Mouse (Mus musculus) NIH3T3 (cell line): ENCODE measurements around the gene Tas1r1.

Source experiments
- DNase-seq: peaks from one replicate; pipeline ENCODE4 v3.0.0-alpha.2; 2012; ENCODE audit warnings: low read depth

The Tas1r1 gene

DNA sequence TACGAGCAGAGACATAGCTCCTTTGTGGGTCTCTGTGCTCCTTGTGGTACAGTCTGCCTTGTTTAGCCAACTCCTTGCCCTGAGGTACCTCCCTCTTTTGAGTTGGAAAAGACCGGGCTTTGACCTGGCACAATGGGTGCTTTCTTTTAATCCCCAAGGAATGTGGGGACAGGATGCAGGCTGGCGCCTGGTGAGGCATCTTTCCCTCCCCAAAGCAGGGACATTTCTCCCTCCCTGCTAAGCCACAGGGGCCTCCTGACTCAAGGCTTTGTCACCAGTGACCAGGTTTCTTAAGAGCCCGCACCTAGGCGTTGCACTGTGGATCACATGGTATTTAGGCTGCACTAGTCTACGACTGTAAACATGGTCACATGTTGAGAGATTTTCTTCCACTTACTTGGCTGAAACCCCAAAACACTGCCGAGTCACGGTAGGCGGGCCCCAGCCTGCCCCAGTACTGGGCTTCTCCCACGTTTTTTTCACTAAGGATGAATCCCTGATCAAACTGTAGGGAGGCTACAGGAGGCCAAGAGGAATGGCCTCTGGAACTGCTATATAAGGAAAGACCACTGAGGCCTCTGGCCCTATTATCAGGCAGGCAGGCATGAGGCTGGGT, 28.2 kb downstream of the Tas1r1 start:
- peak; percentile 86 for DNase-seq

DNA sequence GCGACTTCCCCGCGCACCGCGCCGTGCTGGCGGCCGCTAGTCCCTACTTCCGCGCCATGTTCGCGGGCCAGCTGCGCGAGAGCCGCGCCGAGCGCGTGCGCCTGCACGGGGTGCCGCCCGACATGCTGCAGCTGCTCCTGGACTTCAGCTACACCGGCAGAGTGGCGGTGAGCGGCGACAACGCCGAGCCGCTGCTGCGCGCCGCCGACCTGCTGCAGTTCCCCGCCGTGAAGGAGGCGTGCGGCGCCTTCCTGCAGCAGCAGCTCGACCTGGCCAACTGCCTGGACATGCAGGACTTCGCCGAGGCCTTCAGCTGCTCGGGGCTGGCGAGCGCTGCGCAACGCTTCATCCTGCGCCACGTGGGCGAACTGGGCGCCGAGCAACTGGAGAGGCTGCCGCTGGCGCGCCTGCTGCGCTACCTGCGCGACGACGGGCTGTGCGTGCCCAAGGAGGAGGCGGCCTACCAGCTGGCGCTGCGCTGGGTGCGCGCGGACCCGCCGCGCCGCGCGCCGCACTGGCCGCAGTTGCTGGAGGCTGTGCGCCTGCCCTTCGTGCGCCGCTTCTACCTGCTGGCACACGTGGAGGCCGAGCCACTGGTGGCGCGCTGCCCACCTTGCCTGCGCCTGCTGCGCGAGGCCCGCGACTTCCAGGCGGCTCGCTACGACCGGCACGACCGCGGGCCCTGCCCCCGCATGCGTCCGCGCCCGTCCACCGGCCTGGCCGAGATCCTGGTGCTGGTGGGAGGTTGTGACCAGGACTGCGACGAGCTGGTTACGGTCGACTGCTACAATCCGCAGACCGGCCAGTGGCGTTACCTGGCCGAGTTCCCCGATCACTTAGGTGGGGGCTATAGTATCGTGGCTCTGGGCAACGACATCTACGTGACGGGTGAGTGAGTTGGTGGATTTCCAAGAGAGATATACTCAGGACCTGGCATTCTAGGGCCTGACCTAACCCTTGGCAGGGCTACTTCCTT, 29.0 kb downstream of the Tas1r1 start:
- peak; percentile 69 for DNase-seq

DNA sequence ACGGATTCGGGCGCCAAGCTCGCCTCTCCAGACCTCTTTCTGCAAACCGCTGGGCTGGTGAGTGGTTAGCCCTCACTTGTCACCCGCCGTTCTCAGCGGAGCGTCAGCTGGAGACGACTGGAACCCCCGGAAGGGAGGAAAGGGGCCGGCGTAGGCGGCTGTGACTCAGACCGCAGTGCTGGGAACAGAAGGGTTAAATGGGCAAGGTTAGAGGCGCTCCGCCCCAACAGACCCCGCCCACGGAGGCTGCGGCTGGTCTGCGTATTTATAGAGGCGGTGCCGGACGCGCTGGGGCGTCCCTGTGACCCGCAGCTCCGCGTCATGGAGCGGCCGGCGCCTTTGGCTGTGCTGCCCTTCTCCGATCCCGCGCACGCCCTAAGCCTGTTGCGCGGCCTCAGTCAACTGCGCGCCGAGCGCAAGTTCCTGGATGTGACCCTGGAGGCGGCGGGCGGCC, 29.7 kb downstream of the Tas1r1 start, which contains the start of gene Klhl21:
Klhl21 (plus strand) TSS at position 182 of the 454 bp plus-strand sequence.
- peak; percentile 95 for DNase-seq

DNA sequence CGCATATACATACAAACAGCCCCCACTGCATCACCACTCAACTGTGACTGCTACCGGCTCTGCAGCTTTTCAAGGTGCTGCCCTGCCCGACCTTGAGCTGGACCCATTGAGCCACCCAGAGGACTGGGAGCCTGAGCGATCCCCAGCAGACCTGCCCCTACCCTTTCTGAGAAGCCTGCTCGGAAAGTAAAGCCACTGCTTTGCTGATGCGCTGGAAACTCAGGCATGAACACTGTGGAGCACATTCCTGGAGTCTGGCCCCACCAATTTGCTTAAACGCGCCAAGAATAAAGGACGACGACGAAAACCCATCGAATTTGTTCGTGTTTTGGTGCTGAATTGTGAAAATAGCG, 30.2 kb downstream of the Tas1r1 start:
- DNase-seq = peak; percentile 23

DNA sequence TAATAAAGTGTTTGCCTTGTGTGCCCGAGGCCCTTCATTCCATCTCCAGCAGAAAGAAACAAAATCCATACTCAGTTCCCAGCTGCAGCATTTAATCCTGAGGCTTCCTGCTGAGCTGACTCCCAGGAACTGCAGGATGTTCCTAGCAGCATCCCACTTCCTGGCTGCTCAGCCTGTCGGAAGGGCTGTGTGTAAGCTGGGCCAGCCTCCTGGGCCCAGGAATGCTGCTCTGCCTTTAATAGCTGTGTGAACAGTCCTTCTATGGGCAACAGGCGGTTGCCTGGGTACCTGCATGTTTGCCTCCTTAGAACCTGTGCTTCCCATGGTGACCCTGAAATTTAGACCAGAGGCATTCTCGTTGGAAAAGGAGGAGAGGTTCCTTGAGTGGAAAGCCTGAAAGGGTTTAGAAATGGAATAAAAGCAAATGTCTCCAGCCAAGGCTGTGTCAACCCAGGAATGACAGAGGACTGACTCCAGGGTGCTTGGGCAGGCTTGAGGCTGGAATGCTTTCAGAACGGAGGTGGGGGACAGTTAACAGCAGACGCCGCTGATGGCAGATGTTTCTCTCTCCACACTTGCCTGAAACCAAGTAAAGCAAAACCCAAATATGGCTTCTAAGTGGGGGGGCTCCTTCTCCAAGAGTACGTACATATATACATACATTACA, 30.8 kb downstream of the Tas1r1 start:
- peak; percentile 72 for DNase-seq

DNA sequence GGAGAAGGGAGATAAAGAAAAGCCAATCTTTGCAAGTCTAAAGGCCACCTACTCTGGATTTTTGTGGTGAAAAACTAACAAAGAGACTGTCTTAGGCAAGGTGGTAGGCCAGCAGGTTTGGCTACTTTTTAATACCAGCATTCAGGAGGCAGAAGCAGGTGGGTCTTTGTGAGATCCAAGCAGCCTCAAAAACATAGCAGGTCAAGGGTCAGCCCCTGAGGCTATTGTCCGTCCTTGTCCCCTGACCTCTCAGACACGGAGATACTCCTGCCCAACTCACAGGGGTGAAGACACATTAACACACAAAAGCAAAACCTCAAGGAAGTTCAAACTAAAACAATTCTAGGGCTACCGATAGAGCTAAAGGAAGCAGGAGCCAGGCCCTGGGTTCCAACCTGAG, 31.6 kb downstream of the Tas1r1 start:
- no peak for DNase-seq

DNA sequence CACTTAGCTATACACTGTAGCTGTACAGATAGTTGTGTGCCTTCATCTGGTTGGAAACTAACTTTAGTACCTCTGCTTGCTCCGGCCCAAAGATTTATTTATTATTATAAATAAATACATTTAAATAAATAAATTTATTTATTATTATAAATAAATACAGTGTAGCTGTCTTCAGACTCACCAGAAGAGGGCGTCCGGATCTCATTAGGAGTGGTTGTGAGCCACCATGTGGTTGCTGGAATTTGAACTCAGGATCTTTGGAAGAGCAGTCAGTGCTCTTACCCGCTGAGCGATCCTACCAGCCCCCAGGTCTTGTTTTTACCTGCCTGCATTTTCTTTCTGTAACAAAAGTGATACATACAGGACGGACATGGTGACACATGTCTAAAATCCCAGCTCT, 32.2 kb downstream of the Tas1r1 start:
- DNase-seq = peak; percentile 31

DNA sequence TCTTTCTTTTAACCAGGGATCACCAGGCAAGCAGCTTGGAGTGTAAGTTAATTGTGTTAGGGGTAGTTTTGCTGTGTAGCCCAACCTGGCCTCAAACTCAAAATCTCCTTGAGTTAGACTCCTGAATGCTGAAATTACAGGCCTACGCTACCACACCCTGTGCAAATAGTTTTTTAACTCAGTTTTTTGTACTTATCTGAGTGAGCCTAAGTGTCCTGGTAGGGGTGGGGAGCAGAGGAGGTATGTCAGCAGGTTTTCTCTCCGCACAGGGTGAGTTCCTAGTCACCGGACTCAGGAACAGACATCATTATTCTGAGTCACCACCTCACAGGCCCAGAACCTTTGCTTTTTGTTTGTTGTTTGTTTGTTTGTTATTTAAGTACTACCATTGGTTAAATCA, 36.3 kb downstream of the Tas1r1 start:
- DNase-seq = no peak

DNA sequence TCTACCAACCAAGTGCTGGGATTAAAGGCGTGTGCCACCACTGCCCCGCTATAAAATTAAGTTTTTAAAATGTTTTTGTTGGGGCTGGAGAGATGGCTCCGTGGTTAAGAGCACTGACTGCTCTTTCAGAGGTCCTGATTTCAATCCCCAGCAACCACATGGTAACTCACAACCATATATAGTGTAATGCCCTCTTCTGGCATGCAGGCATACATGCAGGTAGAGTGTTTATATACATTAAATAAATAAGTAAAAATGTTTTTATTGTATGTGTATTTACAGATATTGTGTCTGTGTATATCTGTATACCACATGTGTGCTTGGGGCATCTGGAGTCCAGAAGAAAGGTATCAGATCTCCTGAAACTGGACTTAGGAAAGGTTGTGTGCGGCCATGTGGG, 37.0 kb downstream of the Tas1r1 start:
- no peak for DNase-seq

DNA sequence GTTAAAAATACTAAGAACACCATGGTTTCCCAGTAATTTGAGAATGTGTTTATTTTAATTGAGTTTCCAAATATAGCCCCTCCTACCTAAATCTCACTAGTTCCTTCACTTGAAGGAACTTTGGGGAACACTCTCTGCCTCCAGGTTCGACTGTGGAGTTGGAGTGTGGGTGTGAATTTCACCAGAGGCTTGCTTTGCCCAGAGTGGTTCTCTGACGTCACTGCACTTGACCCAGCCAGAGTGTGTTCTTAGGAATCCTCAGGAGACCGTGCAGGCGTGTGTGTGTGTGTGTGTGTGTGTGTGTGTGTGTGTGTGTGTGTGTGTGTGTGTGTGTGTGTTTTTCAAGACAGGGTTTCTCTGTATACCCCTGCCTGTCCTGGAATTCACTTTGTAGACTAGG, 37.5 kb downstream of the Tas1r1 start:
- DNase-seq = peak; percentile 50

DNA sequence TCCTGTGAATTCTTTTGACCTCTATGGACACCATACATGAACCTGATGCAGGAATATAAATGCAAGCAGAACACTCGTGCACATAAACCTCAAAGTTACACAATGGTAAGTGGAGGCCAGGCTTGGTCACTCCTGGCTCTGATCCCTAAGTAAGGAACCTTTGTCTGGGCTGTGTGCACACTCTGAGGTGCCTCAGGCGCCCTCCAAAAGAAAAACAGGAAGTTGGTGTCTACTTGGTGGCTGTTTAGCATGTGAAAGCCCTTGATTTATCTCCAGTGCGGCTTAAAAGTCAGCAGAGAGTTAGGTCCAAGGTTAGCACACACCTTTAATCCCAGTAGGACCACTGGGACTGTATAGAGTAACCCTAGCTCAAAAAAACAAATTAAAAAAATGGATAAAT, 38.9 kb downstream of the Tas1r1 start:
- no peak for DNase-seq

DNA sequence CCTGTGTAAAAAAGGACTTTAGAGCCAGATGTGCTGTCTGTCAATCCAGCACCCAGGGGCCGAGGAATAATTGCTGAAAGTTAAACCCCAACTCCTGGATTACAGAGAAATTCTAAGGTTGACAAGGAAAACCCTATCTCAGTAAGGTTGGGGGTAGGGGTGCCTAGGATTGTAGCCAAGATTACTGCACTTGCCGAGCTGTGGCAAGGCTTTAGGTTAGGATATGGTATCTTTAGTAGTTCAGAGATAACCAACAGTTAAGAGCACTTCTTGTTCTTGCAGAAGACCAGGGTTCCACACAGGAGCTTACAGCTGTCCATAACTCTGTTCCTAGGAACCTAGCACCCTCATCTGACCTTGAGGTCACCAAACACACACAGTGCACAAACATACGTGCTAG, 40.7 kb downstream of the Tas1r1 start:
- DNase-seq = no peak

DNA sequence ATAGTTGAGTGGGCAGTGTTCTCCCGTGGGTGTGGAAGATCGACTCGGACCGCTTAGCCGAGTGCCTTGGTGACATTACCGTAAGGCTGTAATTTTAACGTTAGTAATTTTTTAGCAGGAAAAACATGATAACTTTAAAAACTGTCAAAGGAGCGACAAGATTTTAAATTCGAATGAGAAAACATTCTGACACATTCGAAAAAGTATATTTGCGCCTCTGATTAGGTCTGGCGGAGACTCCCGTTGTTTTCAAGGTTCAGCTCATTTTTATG, 41.5 kb downstream of the Tas1r1 start:
- DNase-seq = no peak

DNA sequence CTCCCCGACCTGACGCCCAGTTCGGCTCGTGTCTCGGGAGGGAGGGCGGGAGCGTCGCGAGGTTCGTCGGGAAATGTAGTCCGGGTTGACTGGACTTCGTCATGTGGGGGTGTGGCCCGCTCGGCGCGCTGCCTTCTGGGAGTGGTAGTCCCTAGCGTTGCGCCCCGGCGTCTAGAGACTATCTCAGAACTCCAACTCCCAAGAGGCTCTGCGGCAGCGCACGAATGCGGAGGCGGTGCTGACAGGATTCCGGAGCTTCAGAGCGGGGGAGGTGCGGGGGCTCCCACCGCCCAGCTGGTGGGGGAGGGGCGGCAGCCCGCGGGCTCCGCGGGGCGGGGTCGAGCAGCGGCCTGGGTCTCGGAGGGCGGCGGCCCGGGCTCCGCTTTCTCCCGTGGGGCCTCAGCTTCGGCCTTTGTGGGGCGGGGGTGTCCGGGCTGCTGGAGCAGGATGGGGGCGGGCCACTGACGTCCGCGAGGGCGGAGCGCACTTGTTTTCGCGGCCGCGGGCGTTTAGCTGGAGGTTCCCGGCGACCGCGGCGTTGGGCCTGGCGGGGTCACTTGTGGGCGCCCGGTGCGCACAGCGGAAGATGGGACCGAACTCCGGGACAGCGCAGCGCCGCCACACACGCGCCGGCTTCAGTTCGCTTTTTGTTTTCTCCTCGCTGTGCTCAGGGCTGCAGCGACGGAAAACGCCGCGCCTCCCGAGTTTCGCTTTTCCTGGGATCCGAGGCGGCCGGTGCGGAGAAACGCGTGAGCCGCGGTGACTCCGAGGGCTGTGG, 42.0 kb downstream of the Tas1r1 start, which contains the start of gene Phf13:
Phf13 (minus strand) TSS at position 86 of the 778 bp plus-strand sequence.
- peak; percentile 98 for DNase-seq

DNA sequence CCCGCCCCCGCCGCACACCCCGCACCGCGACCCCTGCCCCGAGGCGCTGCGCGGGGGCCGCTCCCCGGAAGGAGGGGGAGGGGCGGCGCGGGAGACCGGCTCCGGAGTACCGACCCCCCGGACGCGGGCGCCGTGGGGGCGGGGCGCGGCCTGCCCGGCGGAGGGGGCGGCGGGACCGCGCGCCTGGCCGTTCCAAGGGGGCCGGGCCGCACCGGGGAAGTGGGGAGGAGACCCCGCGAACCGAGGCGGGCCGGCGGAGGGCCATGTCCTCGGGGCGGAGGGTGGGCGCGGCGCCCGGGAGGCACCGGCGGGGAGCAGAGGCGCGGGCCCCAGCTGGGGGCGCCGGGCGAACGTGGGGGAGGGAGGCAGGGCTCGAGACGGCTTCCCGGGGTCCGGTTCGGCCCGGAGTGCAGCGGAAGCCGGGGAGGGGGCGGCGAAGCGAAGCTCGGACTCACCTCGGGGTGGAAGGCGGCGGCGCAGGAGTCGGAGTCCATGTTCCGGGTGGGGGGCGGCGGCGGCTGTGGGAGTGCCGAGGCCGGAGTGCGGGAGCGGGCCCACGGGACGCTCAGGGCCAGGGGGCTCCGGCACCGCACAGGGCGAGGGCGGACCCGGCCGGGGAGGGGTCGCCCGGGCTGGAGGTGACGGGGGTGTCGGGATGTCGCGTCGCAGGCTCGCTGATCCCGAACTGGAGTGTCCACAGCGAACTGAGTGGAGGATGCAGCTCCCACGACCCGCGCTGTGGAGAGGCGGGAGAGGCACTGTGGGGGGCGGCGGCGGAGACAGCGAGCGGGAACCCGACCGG, 42.8 kb downstream of the Tas1r1 start:
- DNase-seq = peak; percentile 16

DNA sequence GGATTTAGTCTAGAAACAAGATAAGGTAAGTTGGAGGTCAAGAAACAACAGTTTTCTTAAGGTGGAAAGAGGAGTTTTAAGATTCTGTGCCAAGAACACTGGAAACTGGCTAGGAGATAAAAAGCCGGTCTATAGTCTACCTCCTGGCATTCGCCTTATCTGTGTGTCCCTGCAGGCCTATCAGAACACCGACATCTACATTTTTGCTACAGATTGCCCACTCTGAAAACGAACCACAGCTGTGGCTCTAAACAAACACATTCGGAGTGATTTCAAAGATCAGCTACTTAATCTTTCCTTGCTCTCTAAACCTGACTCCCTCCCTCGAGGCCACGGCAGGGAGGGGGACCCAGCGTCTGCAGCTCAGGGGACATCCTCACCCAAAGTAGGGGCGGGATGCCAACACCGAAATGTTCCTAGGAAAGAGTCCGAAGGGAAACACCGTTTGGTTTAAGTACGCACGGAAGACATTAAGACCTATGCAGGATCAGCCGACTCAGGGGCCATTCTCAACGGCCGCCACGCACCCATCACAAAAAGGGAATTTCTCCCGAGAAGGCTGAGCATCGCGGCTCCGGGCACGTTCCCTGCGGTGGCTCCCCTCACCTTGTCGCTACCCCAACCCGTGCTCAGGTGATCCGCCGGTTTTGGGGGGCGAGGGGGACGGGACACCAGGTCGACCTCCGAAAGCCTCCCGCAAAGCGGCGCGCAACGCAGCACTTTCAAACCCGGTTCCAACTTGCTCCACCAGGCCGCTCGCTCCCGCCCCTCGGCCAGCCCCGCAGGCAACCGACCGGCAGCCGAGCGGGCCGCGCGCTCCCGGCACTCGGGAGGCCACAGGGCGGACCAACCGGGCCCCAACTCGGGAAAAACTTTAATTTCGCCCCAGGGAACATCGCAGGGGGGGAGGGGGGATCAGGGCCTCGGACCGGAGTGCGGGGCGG, 43.9 kb downstream of the Tas1r1 start:
- DNase-seq = peak; percentile 60

DNA sequence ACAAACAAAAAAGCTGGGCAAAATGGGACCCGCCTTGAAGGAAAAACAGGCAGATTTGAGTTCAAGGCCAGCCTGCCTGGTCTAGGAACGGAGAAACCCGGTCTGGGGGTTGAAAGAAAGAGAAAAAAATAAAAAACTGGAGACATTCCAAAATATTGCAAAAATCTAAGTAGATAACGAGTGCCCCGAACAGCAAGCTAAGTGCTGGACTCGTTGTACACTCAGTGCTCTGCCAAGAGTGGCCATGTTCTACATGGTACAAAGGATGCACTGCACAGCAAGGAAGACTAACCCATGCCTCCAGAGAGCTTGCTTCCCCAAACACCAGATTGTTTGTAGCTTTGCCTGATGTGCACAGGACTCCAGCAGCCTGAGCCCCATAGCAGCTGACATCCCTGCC, 45.3 kb downstream of the Tas1r1 start:
- no peak for DNase-seq

DNA sequence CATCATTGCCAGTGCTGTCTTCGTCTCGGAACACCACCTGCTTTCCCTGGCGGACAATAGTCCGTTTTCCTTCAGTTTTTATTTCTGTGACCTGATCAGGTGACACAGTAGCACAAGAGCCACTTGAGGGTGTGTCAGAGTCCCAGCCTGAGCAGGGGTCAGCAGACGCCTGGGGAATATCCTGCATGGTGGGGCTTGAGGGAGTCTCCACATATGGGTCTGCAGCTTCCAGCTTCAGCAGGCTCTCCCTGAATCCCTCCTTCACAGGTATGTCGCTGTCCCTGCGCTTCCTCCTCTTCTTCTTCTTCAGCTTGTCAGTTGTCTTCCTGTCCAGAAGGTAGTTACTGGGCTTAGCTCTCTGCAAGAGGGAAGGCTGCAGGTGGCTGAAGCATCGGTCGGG, 46.3 kb downstream of the Tas1r1 start:
- DNase-seq = no peak

DNA sequence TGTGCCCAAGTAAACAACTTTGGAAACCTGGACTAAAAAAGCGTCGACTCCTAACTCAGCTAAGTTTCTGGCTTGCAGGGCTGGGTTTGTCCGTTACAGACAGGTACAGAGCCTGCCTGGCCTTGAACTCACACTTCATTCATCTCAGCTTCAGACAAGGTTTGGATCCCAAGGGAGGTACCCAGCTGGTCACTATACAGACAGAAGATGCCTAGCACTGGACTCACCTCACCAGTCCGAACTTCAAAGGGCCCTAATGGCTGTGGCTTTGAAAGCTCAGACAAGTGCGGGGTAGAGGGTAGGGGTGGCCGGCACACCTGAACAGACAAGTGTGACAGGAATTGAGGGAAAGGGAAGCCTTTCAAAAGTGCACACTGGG, 49.3 kb downstream of the Tas1r1 start:
- DNase-seq = no peak
